Mouse (Mus musculus) heart, postnatal 36 days (tissue): Measurements from ENCODE around the gene Cers2. TPM values are rescaled to one million over a fixed set of nuclear protein-coding genes. Genes with fewer than 3 reads are reported as not detected.
"Not testable (repeated sequence)": the region's sequence is repeated elsewhere in the genome, so short reads cannot be mapped to it uniquely, and the experiment has no call there.

Source experiments
- DNase-seq, 2 experiments: peaks; one replicate each; pipeline ENCODE4 v3.0.0; 2021 to 2022
- intact Hi-C: fragments of 180-260 bp; cut with DNase I; formaldehyde crosslinking; loops from one replicate; pipeline ENCODE4 v1.15.1; 2025
- total RNA-seq, 2 experiments: library from RNA; stranded (reverse); gene quantifications; 2 replicates each; pipeline ENCODE4 v1.2.3; 2021

Cers2 gene
- total RNA-seq, 2 experiments from 2014 or later = 36.4 to 45.9 TPM

DNA sequence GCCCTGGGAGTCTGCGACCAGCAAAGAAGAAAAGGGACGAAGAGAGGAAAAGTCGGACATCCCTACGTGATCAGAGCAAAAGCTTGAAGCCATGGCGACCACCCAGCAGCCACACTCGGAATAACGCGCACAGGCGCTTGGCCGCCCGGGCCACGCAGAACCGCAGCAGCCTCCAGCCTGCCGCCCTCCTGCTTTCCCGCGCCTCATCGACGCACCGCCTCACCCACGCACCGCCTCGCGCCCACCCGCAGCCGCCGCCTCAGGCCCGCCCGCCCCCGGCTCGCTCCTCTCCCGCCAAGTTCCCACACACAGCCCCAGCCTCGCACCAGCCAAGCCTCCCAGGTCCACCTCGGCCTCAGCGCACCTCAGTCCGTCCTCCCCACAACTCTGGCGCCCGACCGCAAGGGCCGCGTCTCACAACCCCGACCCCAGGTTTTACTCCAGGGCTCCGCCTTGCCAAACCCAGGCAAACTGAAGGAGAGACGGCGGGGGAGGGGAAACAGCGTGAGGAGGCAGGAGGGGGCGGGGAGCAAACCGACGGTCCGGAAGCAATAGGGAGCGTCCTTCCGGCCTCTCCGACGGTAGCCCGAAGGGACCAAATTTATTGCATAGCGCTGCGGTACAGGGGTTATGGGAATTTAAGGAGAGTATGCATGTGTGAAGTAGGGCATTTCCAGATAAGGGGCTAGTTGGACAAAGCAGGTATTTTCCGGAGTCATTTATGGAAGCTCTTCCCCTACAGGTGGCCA, 42.3 kb downstream of the Cers2 start, which contains the start of gene Setdb1:
Gene Setdb1 (minus strand): TSS at position 502 of the 749 bp plus-strand sequence.
- intact Hi-C loops = not testable (repeated sequence)
- peak; percentile 93 to 96 for DNase-seq

- no peak for DNase-seq
- intact Hi-C loops = no loop called here
These were observed 43.2 kb downstream of the Cers2 start for GRCm38 (mm10) chr3:95357746-95358145.

GRCm38 (mm10) chr3:95360276-95360675, 45.7 kb downstream of the Cers2 start:
- DNase-seq, intact Hi-C loops: not testable (repeated sequence)

DNA sequence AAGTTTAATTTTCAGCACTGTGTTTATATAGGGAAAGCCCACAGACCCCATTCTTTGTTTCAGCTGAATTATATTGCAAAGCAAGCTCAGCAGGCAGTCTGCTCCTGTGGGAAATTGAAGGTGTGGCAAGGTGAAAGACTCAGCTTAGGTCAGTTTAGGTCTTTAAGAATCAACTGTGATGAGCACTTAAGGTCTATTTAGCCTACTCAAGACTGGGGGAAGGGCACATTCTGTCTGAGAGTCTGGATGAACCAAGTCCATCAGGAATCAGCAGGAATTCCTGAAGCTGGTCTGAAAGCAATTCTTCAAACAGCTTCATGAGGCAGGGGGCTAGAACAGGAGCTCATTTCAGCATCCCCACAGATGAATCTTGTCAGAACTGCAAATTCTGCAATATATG, 55.5 kb downstream of the Cers2 start:
- intact Hi-C loops = no loop called here
- no peak for DNase-seq

Other genes with a start within 250 kb of the Cers2 start
- gene Pip5k1a, start 207.9 kb upstream of the Cers2 start, total RNA-seq = 10 to 100 TPM; 16.5 to 17.1 TPM
- 10 to 100 TPM; 31.7 to 35.2 TPM for gene Vps72, start 203.8 kb upstream of the Cers2 start, total RNA-seq
- gene Tmod4, start 190.3 kb upstream of the Cers2 start, total RNA-seq = 10 to 100 TPM; 17.6 to 29.1 TPM
- 10 to 100 TPM; 24.1 to 37.5 TPM for gene Scnm1, start 180.8 kb upstream of the Cers2 start, total RNA-seq
- 1 to 10 TPM; 5.8 to 6.5 TPM for gene Lysmd1, start 180.7 kb upstream of the Cers2 start, total RNA-seq
- gene Tnfaip8l2, start 172.4 kb upstream of the Cers2 start, total RNA-seq = 1 to 10 TPM; 1.4 to 2.7 TPM
- 10 to 100 TPM in 1 of 2 experiments, 1 to 10 TPM in 1; 4.7 to 10.2 TPM for gene Sema6c, start 154.3 kb upstream of the Cers2 start, total RNA-seq
- 10 to 100 TPM; 10.9 to 11.7 TPM for gene Gabpb2, start 96.9 kb upstream of the Cers2 start, total RNA-seq
- 10 to 100 TPM; 20.4 to 22.8 TPM for gene Cdc42se1, start 86.1 kb upstream of the Cers2 start, total RNA-seq
- 1 to 10 TPM; 6.1 to 8.5 TPM for gene Mllt11, start 82.6 kb upstream of the Cers2 start, total RNA-seq
- gene Gm128, start 73.2 kb upstream of the Cers2 start, total RNA-seq = not detected
- gene Bnipl, start 63.6 kb upstream of the Cers2 start, total RNA-seq = not detected
- 10 to 100 TPM; 26.7 to 26.8 TPM for gene Mindy1, start 33.4 kb upstream of the Cers2 start, total RNA-seq
- 10 to 100 TPM; 24.1 to 26.6 TPM for gene Prune1, start 32.7 kb upstream of the Cers2 start, total RNA-seq
- under 1 TPM; 0.53 to 0.60 TPM for gene Anxa9, start 7.6 kb upstream of the Cers2 start, total RNA-seq
- gene Setdb1, start 42.4 kb downstream of the Cers2 start, total RNA-seq = 10 to 100 TPM; 12.6 to 13.8 TPM
- not detected for gene 4930558C23Rik, start 88.0 kb downstream of the Cers2 start, total RNA-seq
- gene Arnt, start 119.6 kb downstream of the Cers2 start, total RNA-seq = 10 to 100 TPM; 39.7 to 43.0 TPM
- 1 to 10 TPM; 9.5 to 9.6 TPM for gene Ctsk, start 184.5 kb downstream of the Cers2 start, total RNA-seq
- gene Ctss, start 212.0 kb downstream of the Cers2 start, total RNA-seq = 10 to 100 TPM; 12.8 to 27.3 TPM
- not detected for gene Hormad1, start 244.9 kb downstream of the Cers2 start, total RNA-seq